Mouse (Mus musculus): ENCODE measurements around the gene Guca1b. TPM values are rescaled to one million over a fixed set of nuclear protein-coding genes. Genes with fewer than 3 reads are reported as not detected.

The Guca1b gene
- polyA plus RNA-seq, 2 experiments, result 0.44 to 1.2 TPM

- DNase-seq (ENCODE audit: low spot score) (no peak), ATAC-seq (ENCODE audit: low FRiP score, low read depth) (no peak)
- peak within 1 kb of the TSS; percentile 36 for H3K9ac ChIP-seq (ENCODE audit: low read depth, low read length, severe bottlenecking)
- peaks cover 45% of the 10 kb centered on the region for H3K27me3 ChIP-seq (ENCODE audit: control insufficient read depth, insufficient read depth, low read length)
- peak within 1 kb of the TSS; percentile 41 for H3K4me3 ChIP-seq (replicated peaks; ENCODE audit: low read length)
- no peaks in the 10 kb centered on the region for H3K36me3 ChIP-seq (ENCODE audit: control insufficient read depth, insufficient read depth, low read length)
- 4% methylated on average over 21 of the region's 25 CpGs for WGBS
- no peak for TF ChIP-seq POLR2A (IDR thresholded peaks at IDR 0.05; ENCODE audit: borderline replicate concordance, extremely low read depth, insufficient read depth, insufficient read length)
- H3K27ac ChIP-seq (replicated peaks; ENCODE audit: low read depth, low read length), result no peak within 1 kb of the TSS
- H3K4me2 ChIP-seq (replicated peaks; ENCODE audit: low read depth, low read length, severe bottlenecking), result peak within 1 kb of the TSS; percentile 68
- no peaks in the 10 kb centered on the region for H3K9me3 ChIP-seq (ENCODE audit: control insufficient read depth, low read length)
- H3K4me1 ChIP-seq (ENCODE audit: control insufficient read depth, insufficient read depth, low read length), result no peaks in the 10 kb centered on the region; the same call in none of the 2 replicates
Measured at GRCm38 (mm10) chr17:47436907-47437547, 51.8 kb downstream of the Guca1b start, which contains the start of gene 1700001C19Rik. TSS of gene 1700001C19Rik (minus strand) at chr17:47437376.

GRCm38 (mm10) chr17:47438611-47439010, 53.4 kb downstream of the Guca1b start:
- no peak overlapping the region for H3K4me3 ChIP-seq (replicated peaks; ENCODE audit: low read length)
- H3K9ac ChIP-seq (ENCODE audit: low read depth, low read length, severe bottlenecking), result no peak overlapping the region
- no peak for ATAC-seq (ENCODE audit: low FRiP score, low read depth)
- no peak overlapping the region for H3K4me2 ChIP-seq (replicated peaks; ENCODE audit: low read depth, low read length, severe bottlenecking)
- no peak for TF ChIP-seq POLR2A (IDR thresholded peaks at IDR 0.05; ENCODE audit: borderline replicate concordance, extremely low read depth, insufficient read depth, insufficient read length)
- no peak for DNase-seq (ENCODE audit: low spot score)
- no peak overlapping the region for H3K27ac ChIP-seq (replicated peaks; ENCODE audit: low read depth, low read length)
- 68% methylated on average over 6 of the region's 6 CpGs for WGBS
- no peaks in the 10 kb centered on the region; the same call in none of the 2 replicates for H3K4me1 ChIP-seq (ENCODE audit: control insufficient read depth, insufficient read depth, low read length)
- no peaks in the 10 kb centered on the region for H3K36me3 ChIP-seq (ENCODE audit: control insufficient read depth, insufficient read depth, low read length)
- peaks cover 45% of the 10 kb centered on the region for H3K27me3 ChIP-seq (ENCODE audit: control insufficient read depth, insufficient read depth, low read length)
- H3K9me3 ChIP-seq (ENCODE audit: control insufficient read depth, low read length), result no peaks in the 10 kb centered on the region

- no peak for TF ChIP-seq POLR2A (IDR thresholded peaks at IDR 0.05; ENCODE audit: borderline replicate concordance, extremely low read depth, insufficient read depth, insufficient read length)
- DNase-seq (ENCODE audit: low spot score), result no peak
- no peak overlapping the region for H3K9ac ChIP-seq (ENCODE audit: low read depth, low read length, severe bottlenecking)
- peaks cover 45% of the 10 kb centered on the region for H3K27me3 ChIP-seq (ENCODE audit: control insufficient read depth, insufficient read depth, low read length)
- no peak for ATAC-seq (ENCODE audit: low FRiP score, low read depth)
- WGBS, result 42% methylated on average over 9 of the region's 9 CpGs
- H3K9me3 ChIP-seq (ENCODE audit: control insufficient read depth, low read length), result no peaks in the 10 kb centered on the region
- no peaks in the 10 kb centered on the region for H3K36me3 ChIP-seq (ENCODE audit: control insufficient read depth, insufficient read depth, low read length)
- no peak overlapping the region for H3K4me2 ChIP-seq (replicated peaks; ENCODE audit: low read depth, low read length, severe bottlenecking)
- no peaks in the 10 kb centered on the region; the same call in none of the 2 replicates for H3K4me1 ChIP-seq (ENCODE audit: control insufficient read depth, insufficient read depth, low read length)
- no peak overlapping the region for H3K27ac ChIP-seq (replicated peaks; ENCODE audit: low read depth, low read length)
- H3K4me3 ChIP-seq (replicated peaks; ENCODE audit: low read length), result no peak overlapping the region
Measured at GRCm38 (mm10) chr17:47439396-47440028, 54.3 kb downstream of the Guca1b start.

DNA sequence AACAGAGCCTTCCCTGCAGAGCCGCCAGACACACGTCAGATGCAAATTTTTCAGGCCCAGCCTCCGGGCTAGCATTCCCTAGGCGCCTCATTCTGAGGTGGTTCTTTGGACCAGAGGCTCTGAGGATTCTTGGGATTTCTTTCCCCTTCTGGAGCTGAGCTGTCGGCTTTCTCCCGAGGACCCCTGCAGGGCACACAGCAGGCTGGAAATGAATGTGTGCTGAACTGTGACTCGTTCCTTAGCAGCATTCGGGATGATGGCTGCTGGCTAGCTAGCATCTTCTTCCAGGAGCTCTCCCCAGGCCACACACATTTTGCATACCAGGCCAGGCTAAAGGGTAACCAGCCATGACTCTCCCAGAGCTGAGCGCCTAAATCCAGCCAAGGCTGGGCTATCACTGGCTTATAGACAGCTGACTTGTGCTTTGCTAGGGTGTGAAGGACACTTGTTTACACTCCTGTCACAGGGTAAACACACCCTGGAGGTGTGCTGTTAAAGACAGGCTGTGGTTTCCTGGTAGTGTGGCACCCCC, 55.2 kb downstream of the Guca1b start:
- H3K4me1 ChIP-seq (ENCODE audit: control insufficient read depth, insufficient read depth, low read length), result no peaks in the 10 kb centered on the region; the same call in none of the 2 replicates

DNA sequence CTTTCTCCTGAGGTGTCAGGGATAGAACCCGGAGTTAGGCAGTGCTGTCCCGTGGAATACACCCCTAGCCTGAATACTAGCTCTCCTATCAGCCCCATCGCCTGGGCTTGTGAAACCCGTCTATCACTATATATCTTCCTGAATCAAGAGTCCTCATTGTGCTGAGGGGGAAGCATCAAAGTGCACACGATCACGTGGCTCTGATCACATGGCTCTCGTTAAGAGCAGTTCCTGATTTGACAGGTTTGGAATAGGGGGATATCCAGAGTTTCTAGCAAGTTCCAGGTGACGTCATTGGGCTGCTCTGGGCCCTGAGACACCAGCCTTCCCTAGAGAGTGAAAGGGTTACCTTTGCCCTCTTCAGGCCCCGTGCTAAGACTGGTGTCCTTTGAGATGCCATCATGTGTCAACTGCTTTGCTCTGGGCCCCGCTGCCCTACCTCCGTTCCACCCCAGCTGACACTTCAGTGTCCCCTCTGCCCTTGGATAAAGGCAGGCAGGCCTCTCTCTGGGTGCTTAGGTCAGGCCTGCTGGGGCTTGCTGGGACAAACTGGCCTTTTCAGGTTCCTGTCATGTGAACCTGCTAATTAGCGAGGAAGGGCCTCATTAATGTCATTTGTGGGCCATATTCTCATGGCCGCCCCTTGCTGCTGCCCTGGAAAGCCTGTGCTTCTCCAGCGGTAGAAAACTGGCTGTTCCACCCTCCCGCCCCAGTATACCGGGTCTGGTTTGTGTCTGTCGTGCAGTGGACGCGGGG, 56.3 kb downstream of the Guca1b start:
- Histone ChIP-seq H3K9ac (ENCODE audit: low read depth, low read length, severe bottlenecking) (no peak overlapping the region), H3K27ac (replicated peaks; ENCODE audit: low read depth, low read length) (no peak overlapping the region), H3K4me2 (replicated peaks; ENCODE audit: low read depth, low read length, severe bottlenecking) (no peak overlapping the region), H3K9me3 (ENCODE audit: control insufficient read depth, low read length) (no peaks in the 10 kb centered on the region), H3K4me1 (ENCODE audit: control insufficient read depth, insufficient read depth, low read length) (no peaks in the 10 kb centered on the region; the same call in none of the 2 replicates), H3K27me3 (ENCODE audit: control insufficient read depth, insufficient read depth, low read length) (peaks cover 32% of the 10 kb centered on the region), H3K36me3 (ENCODE audit: control insufficient read depth, insufficient read depth, low read length) (no peaks in the 10 kb centered on the region), H3K4me3 (replicated peaks; ENCODE audit: low read length) (no peak overlapping the region)
- TF ChIP-seq POLR2A (IDR thresholded peaks at IDR 0.05; ENCODE audit: borderline replicate concordance, extremely low read depth, insufficient read depth, insufficient read length), result no peak
- 43% methylated on average over 19 of the region's 19 CpGs for WGBS
- no peak for ATAC-seq (ENCODE audit: low FRiP score, low read depth)
- no peak for DNase-seq (ENCODE audit: low spot score)

More for the DNA sequence above, 55.2 kb downstream of the Guca1b start:
- H3K36me3 ChIP-seq (ENCODE audit: control insufficient read depth, insufficient read depth, low read length), result no peaks in the 10 kb centered on the region
- DNase-seq (ENCODE audit: low spot score) (no peak), ATAC-seq (ENCODE audit: low FRiP score, low read depth) (no peak)
- H3K9ac ChIP-seq (ENCODE audit: low read depth, low read length, severe bottlenecking), result no peak overlapping the region
- no peak overlapping the region for H3K27ac ChIP-seq (replicated peaks; ENCODE audit: low read depth, low read length)
- peaks cover 37% of the 10 kb centered on the region for H3K27me3 ChIP-seq (ENCODE audit: control insufficient read depth, insufficient read depth, low read length)
- WGBS, result 10% methylated on average over 9 of the region's 9 CpGs
- H3K4me3 ChIP-seq (replicated peaks; ENCODE audit: low read length), result no peak overlapping the region
- H3K4me2 ChIP-seq (replicated peaks; ENCODE audit: low read depth, low read length, severe bottlenecking), result no peak overlapping the region
- no peaks in the 10 kb centered on the region for H3K9me3 ChIP-seq (ENCODE audit: control insufficient read depth, low read length)
- TF ChIP-seq POLR2A (IDR thresholded peaks at IDR 0.05; ENCODE audit: borderline replicate concordance, extremely low read depth, insufficient read depth, insufficient read length), result no peak

Data from limb, embryonic 14.5 days (tissue).